Mouse (Mus musculus): Measurements from ENCODE around the gene Tex261. TPM values are rescaled to one million over a fixed set of nuclear protein-coding genes. Genes with fewer than 3 reads are reported as not detected.
A peak's percentile ranks its signal among the peaks of the same experiment; 100 is the strongest.

Gene Tex261
- 60.4 and 72.9 TPM in 2 replicates for polyA plus RNA-seq (2015; fragmentation: Nextera tagmentation; extraction: Ambion mirVana)

DNA sequence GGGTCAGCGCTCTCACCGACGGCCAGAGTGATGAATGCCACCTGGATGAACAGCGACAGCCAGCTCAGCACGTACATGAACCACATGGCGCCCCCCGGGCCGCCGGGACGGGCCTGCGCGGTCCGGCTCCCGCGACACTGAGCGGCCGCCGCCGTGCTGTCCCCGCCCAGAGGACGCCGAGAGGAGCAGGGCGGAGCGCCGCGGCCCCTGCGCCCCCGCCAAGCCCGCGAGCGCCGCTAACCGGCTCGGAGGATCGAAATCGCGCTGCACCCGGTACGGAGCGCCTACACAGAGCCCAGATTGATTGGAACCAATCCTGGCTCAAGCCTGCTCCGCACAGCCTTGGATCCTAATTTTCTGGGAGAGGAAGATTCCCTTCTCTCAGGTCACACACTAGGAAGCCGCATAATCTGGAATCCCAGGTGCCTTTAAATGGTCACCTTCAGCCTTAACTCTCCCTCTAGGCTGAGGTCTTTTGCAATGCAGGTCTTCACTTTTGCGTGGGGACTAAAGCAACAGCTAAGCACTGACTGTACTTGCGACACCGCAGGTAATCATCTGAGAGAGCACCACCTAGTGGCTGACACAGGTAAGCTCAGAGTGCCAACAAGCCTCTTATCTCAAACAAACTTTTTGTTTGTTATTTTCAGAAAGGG is at the start of gene Tex261:
Tex261 (minus strand) TSS at position 176 of the 656 bp plus-strand sequence.
- Histone ChIP-seq H3K4me3 (peak within 1 kb of the TSS; percentile 94), H3K9me3 (no peaks in the 10 kb centered on the region), H3K4me2 (peak within 1 kb of the TSS; percentile 93), H3K9ac (peak within 1 kb of the TSS; percentile 97), H3K27ac (replicated peaks) (peak within 1 kb of the TSS; percentile 90), H3K36me3 (peaks cover 30% of the 10 kb centered on the region), H3K4me1 (peaks cover 17% of the 10 kb centered on the region), H3K27me3 (replicated peaks) (0 out of 2 replicates have a peak, but pooled peaks cover 6% of the 10 kb centered on the region)
- peak; percentile 86 for ATAC-seq (ENCODE audit: extremely low read depth, insufficient number of reproducible peaks, low FRiP score, low TSS enrichment)
- under 1% methylated on average over 41 of the region's 45 CpGs for WGBS

DNA sequence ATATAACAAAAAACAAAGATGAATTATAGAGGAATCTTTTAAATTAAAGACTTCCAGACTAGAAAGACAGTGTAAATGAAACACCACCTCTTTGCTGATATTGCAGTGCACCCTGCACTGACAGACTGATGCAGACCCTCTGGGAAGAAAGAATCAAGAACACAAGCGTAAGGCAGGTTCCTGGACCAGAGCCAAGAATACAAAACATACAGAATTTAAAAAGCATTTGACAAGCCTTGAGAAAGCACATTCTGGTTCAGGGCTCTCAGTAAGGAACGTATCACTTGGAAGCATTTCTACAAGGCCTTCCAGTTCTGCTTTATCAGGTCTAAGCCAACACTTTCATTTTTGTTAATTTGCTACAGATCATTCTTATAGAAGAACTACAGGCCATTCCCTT is 46.2 kb upstream of the Tex261 start:
- WGBS = 56% methylated on average over 2 of the region's 2 CpGs
- ATAC-seq (ENCODE audit: extremely low read depth, insufficient number of reproducible peaks, low FRiP score, low TSS enrichment) = no peak

DNA sequence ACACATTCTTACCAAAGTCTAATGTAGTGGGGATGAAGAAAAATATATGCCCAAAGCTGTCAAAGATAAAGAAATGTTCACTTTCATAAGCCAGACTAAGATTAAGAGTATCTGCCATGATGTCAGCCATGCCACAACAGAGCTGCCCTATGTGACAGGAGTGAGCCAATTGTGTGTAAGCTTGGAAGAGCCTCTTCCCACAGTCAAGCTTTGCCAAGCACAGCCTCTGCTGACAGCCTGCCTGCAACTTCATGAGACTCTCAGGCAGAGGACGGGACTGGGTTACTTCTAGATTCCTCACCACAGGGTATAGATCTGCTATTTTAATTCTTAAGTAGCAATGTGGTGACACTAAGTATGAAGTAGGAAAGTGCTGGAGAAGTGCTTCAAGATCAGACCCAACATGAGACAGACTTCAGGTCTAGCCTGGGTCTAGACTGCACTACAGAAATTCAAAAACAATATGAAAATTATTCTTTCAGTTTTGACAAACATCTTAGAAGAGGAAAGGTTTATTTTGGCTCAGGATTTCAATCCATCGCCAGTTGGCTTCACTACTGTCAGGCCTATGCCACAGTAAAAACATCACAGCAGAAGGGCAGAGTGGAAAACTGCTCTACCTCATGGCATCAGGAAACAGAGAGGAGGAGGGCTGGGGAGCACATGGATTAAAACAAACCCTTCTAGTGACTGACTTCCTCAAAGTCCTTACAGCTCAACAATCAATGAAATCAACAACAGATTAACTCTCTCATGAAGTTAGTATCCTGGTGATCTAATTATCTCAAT is 45.3 kb upstream of the Tex261 start:
- Histone ChIP-seq H3K4me2 (no peak overlapping the region), H3K9me3 (no peaks in the 10 kb centered on the region), H3K27me3 (replicated peaks) (no peaks in the 10 kb centered on the region), H3K27ac (replicated peaks) (no peak overlapping the region), H3K4me1 (peaks cover 22% of the 10 kb centered on the region), H3K4me3 (no peak overlapping the region), H3K9ac (no peak overlapping the region), H3K36me3 (peaks cover 9% of the 10 kb centered on the region)
- no peak for ATAC-seq (ENCODE audit: extremely low read depth, insufficient number of reproducible peaks, low FRiP score, low TSS enrichment)
- 58% methylated on average over 2 of the region's 2 CpGs for WGBS

More for the DNA sequence above, 46.2 kb upstream of the Tex261 start:
- Histone ChIP-seq H3K4me3 (no peak overlapping the region), H3K27ac (replicated peaks) (0 out of 2 replicates have a peak overlapping the region, but pooled peaks have one; percentile 32), H3K27me3 (replicated peaks) (no peaks in the 10 kb centered on the region), H3K36me3 (peaks cover 5% of the 10 kb centered on the region; the same call in 1 of the 2 replicates), H3K4me2 (no peak overlapping the region), H3K4me1 (peaks cover 22% of the 10 kb centered on the region), H3K9ac (no peak overlapping the region), H3K9me3 (no peaks in the 10 kb centered on the region)

DNA sequence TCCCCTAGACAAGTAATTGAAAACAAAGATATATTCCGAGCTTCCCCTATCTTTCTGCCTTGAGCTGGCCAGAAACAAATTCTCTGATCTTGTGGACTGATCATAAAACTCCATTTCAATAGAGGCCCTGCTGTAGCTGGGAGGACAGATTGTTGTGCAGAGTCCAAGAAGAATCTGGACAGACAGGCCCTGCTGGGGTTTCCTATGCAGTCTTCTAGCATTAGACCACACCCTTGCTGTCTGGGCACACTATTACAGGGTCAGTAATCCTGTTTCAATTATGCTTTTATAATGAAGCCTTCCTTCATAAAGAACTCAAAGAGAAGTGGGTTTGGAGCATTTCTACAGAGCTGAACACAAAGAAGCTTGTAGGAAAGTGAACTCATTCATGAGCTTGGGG is 43.4 kb upstream of the Tex261 start:
- Histone ChIP-seq H3K27ac (replicated peaks) (no peak overlapping the region), H3K9ac (no peak overlapping the region), H3K9me3 (no peaks in the 10 kb centered on the region), H3K4me3 (no peak overlapping the region), H3K4me1 (peaks cover 22% of the 10 kb centered on the region), H3K4me2 (no peak overlapping the region), H3K27me3 (replicated peaks) (no peaks in the 10 kb centered on the region), H3K36me3 (peaks cover 27% of the 10 kb centered on the region)
- ATAC-seq (ENCODE audit: extremely low read depth, insufficient number of reproducible peaks, low FRiP score, low TSS enrichment) = no peak
- 63% methylated on average over 1 of the region's 1 CpGs for WGBS

DNA sequence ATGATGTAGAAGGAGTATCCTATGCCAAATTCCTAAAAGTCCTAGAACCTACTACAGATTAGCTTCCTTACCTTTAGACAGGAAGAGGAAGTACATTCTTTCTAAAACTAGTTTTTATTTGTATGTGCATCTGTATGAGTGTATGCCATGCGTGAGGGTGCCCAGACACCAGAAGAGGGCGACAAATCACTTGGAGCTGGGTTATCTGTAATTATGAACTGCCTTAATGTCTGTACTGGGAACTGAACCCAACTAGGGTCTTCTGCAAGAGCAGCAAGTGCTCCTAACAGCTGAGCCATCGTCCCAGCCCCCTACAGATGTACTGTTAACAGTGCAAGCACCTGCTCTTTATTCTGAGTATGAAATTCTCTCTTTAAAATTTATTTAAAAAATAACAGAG is 40.2 kb upstream of the Tex261 start:
- 0 out of 2 replicates have a peak, but pooled peaks cover 2% of the 10 kb centered on the region for H3K4me1 ChIP-seq
- H3K27me3 ChIP-seq (replicated peaks) = no peaks in the 10 kb centered on the region
- ATAC-seq (ENCODE audit: extremely low read depth, insufficient number of reproducible peaks, low FRiP score, low TSS enrichment) = no peak
- no peak overlapping the region for H3K27ac ChIP-seq (replicated peaks)
- H3K36me3 ChIP-seq = peaks cover 53% of the 10 kb centered on the region
- no peak overlapping the region for H3K4me3 ChIP-seq
- no peak overlapping the region for H3K9ac ChIP-seq
- no peaks in the 10 kb centered on the region for H3K9me3 ChIP-seq
- no peak overlapping the region for H3K4me2 ChIP-seq
- WGBS = 90% methylated on average over 3 of the region's 3 CpGs

DNA sequence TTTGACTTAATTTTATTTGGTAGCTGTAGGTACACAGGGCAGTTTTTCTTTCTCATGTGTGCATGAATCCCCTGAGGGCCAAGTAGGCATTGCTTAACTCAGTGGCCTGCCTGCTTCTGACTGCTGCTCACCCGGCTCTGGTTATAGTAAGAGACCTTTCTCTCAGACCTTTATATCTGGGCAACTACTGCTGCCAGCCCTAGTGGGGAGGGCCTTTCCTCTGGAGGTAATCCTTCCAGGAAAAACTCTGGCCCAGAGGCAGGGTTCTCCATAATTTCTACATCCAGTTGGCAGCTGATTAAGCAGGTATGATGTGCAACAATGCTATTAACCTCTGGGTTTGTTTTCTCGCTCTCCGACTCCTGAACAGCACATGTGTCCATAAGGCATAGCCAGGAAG is 27.2 kb upstream of the Tex261 start:
- ATAC-seq (ENCODE audit: extremely low read depth, insufficient number of reproducible peaks, low FRiP score, low TSS enrichment) = no peak
- 85% methylated on average over 3 of the region's 3 CpGs for WGBS

DNA sequence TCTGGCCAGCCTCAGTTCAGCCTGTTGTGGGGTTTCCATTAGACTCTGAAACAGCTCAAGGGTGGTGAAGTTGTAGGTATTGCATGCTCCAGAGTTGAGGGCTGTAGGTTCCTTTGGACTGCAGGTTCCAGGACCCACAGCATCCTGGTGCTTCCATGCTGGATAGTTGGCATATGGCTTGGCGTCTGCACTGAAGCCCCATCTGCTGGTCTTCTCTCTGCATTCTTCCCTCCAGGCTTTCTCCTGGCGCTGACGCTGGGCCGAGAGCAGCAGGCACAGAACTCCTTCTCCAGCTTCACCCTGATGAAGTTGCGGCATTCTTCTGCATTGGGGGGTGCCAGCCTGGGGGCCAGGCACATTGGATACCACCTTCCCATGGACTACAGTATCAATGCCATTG is 26.4 kb upstream of the Tex261 start:
- peaks cover 81% of the 10 kb centered on the region for H3K36me3 ChIP-seq
- ATAC-seq (ENCODE audit: extremely low read depth, insufficient number of reproducible peaks, low FRiP score, low TSS enrichment) = no peak
- 83% methylated on average over 5 of the region's 5 CpGs for WGBS

More for the DNA sequence above, 27.2 kb upstream of the Tex261 start:
- Histone ChIP-seq H3K4me3 (no peak overlapping the region), H3K9me3 (no peaks in the 10 kb centered on the region), H3K9ac (no peak overlapping the region), H3K4me1 (no peaks in the 10 kb centered on the region), H3K27ac (replicated peaks) (no peak overlapping the region), H3K36me3 (peaks cover 79% of the 10 kb centered on the region), H3K27me3 (replicated peaks) (no peaks in the 10 kb centered on the region), H3K4me2 (no peak overlapping the region)

DNA sequence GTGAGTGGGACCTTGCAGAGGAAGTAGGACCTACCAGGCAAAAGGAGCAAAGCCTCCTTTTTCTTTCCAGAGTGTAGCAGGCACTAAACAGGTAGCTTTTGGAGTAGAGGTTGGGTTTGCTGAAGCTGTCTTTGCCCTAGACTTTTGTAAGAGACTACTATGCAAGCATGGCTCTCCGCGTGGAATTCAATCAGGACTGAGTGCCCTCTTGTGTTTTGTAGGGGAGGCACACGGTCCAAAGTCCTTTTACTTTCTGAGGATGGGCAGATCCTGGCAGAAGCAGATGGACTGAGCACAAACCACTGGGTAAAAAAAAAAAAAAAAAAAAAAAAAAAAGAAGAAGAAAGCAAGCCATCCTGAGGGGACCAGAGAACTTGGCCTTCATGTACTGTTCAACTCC is 21.1 kb upstream of the Tex261 start:
- Histone ChIP-seq H3K9ac (no peak overlapping the region), H3K27me3 (replicated peaks) (no peaks in the 10 kb centered on the region), H3K4me2 (no peak overlapping the region), H3K36me3 (peaks cover 43% of the 10 kb centered on the region), H3K9me3 (no peaks in the 10 kb centered on the region), H3K4me1 (peaks cover 10% of the 10 kb centered on the region), H3K4me3 (no peak overlapping the region), H3K27ac (replicated peaks) (no peak overlapping the region)
- WGBS = 57% methylated on average over 3 of the region's 3 CpGs
- ATAC-seq (ENCODE audit: extremely low read depth, insufficient number of reproducible peaks, low FRiP score, low TSS enrichment) = no peak

More for the DNA sequence above, 26.4 kb upstream of the Tex261 start:
- Histone ChIP-seq H3K9me3 (no peaks in the 10 kb centered on the region), H3K4me3 (no peak overlapping the region), H3K27ac (replicated peaks) (no peak overlapping the region), H3K9ac (no peak overlapping the region), H3K27me3 (replicated peaks) (no peaks in the 10 kb centered on the region), H3K4me1 (no peaks in the 10 kb centered on the region), H3K4me2 (no peak overlapping the region)

DNA sequence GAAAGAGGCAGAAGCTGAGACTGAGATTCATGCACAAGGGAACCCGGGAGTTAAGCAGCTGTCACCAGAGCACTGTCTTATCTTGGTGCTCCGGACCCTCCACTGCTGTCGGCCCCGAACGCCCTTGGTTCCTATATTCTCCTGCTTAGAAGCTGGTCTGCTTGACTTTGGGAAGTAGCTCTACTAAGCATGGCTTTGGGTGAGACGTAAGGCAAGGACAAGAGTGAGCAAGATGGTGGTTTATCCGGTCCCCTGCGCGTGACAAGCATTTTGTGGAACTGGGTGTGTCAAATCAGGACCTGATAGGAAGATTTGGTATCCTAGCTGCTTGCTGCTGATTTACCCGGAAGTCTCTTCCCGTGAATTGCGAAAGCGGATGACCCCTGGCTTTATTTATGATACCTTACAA is 19.9 kb upstream of the Tex261 start:
- Histone ChIP-seq H3K9ac (peak overlapping the region; percentile 93), H3K9me3 (no peaks in the 10 kb centered on the region), H3K27ac (replicated peaks) (peak overlapping the region; percentile 97), H3K36me3 (peaks cover 31% of the 10 kb centered on the region), H3K4me1 (peaks cover 19% of the 10 kb centered on the region), H3K27me3 (replicated peaks) (no peaks in the 10 kb centered on the region), H3K4me2 (peak overlapping the region; percentile 94), H3K4me3 (peak overlapping the region; percentile 85)
- 6% methylated on average over 13 of the region's 13 CpGs for WGBS
- peak; percentile 7; the same call in 1 of the 2 replicates for ATAC-seq (ENCODE audit: extremely low read depth, insufficient number of reproducible peaks, low FRiP score, low TSS enrichment)

DNA sequence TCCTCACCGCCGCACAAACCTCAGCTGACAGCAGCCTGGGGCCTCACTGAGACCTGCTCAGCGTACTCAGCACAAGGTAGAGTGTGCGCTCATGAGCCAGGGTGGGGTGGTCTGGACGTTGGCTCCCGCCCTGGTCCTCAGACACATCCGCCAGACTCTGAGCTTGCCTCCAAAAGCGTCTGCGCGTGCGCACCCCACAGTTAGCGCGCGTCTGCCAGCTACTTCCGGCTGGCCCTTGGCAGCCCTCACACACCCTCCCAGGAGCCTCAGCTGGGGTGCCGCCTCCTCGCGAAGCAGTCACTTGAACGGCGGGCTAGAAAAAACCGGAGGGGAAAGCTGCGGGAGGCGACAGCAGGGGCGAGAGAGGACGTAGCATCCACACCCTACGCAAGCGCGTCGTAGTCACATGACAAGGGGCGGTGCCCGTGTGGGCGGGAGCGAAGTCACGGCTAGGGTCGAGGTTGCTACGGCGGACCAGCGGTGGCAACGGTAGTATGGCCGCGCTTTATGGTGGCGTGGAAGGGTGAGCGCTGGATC is 19.2 kb upstream of the Tex261 start, which contains the start of gene Nagk:
Nagk (plus strand) TSS at position 223 of the 537 bp plus-strand sequence.
- Histone ChIP-seq H3K27ac (replicated peaks) (peak within 1 kb of the TSS; percentile 97), H3K36me3 (peaks cover 24% of the 10 kb centered on the region), H3K4me1 (peaks cover 19% of the 10 kb centered on the region), H3K9me3 (no peaks in the 10 kb centered on the region), H3K4me3 (peak within 1 kb of the TSS; percentile 85), H3K27me3 (replicated peaks) (no peaks in the 10 kb centered on the region), H3K9ac (peak within 1 kb of the TSS; percentile 93), H3K4me2 (peak within 1 kb of the TSS; percentile 94)
- ATAC-seq (ENCODE audit: extremely low read depth, insufficient number of reproducible peaks, low FRiP score, low TSS enrichment) = peak; percentile 96
- under 1% methylated on average over 43 of the region's 43 CpGs for WGBS

DNA sequence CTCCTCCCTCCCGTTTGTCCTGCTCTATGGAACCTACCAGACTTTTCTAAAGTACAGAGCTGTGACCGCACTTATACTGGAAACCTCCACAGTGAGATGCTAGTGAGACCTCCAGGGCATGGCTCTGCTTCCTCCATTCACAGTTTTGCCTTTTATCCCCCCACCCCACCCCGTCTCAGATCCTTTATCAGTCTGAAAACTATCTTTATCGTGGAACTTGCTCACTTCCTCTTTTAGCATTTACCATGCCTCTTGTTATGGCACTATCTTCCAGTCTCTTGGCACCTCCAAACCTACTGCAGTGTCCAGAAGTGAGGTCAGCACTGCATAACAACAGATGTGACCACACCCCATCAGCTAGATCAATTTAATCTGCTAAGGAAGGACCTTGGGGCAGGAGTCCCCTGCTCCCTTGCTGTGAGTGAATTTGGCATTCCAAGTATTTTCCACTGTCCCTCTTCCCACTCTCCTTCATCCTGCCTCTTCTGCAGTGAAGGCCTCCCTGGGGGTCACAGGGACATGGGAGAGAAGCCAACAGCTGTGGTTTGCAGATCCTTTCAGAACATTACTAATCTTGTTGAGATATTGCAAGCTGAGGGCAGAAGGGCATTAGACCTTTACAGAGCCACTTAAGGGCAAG is 15.8 kb upstream of the Tex261 start:
- H3K27me3 ChIP-seq (replicated peaks) = no peaks in the 10 kb centered on the region
- peaks cover 19% of the 10 kb centered on the region for H3K4me1 ChIP-seq
- ATAC-seq (ENCODE audit: extremely low read depth, insufficient number of reproducible peaks, low FRiP score, low TSS enrichment) = no peak
- 41% methylated on average over 4 of the region's 4 CpGs for WGBS
- no peak overlapping the region; the same call in 1 of the 2 replicates for H3K27ac ChIP-seq (replicated peaks)
- H3K36me3 ChIP-seq = no peaks in the 10 kb centered on the region
- H3K4me2 ChIP-seq = no peak overlapping the region
- 0 out of 2 replicates have a peak overlapping the region, but pooled peaks have one; percentile 5 for H3K9ac ChIP-seq
- H3K9me3 ChIP-seq = no peaks in the 10 kb centered on the region
- no peak overlapping the region for H3K4me3 ChIP-seq
